In genomic region chr1:72030763-72031405, GRCm38 (mm10) we compare ENCODE assay signal across 20 mouse cellular contexts.
"Had no signal": no experiment of that assay in that cellular context is flagged by ENCODE, and none has a peak within 500 bp of the region (broad histone marks: within the 10 kb centered on the region; RNA-seq: fewer than 3 reads in every experiment).

No protein-coding gene starts in this region.

- H3K36me3 ChIP-seq: limb, embryonic 12.5 days; limb, embryonic 15.5 days; liver, embryonic 13.5 days; midbrain, embryonic 12.5 days; midbrain, embryonic 15.5 days; neural tube, embryonic 12.5 days; neural tube, embryonic 15.5 days had no signal

- H3K27ac ChIP-seq: left cerebral cortex, adult 2 months; limb, embryonic 12.5 days; limb, embryonic 15.5 days; liver, embryonic 13.5 days; midbrain, embryonic 12.5 days; midbrain, embryonic 15.5 days; neural tube, embryonic 12.5 days; neural tube, embryonic 15.5 days; stomach, postnatal 0 days had no signal

- H3K9me3 ChIP-seq: limb, embryonic 12.5 days; limb, embryonic 15.5 days; liver, embryonic 13.5 days; midbrain, embryonic 12.5 days; midbrain, embryonic 15.5 days; neural tube, embryonic 12.5 days; neural tube, embryonic 15.5 days had no signal

- DNase-seq: kidney, adult 2 months; kidney, postnatal 25 days; layer of hippocampus, postnatal 36 days; liver, embryonic 13.5 days; lung, adult 2 months; lung, postnatal 14 days; lung, postnatal 4 days; thymus, adult 2 months; thymus, postnatal 14 days; thymus, postnatal 4 days had no signal

- H3K27me3 ChIP-seq: limb, embryonic 12.5 days; limb, embryonic 15.5 days; liver, embryonic 13.5 days; midbrain, embryonic 12.5 days; midbrain, embryonic 15.5 days; neural tube, embryonic 12.5 days; neural tube, embryonic 15.5 days had no signal

- H3K4me2 ChIP-seq: limb, embryonic 12.5 days; limb, embryonic 15.5 days; liver, embryonic 13.5 days; midbrain, embryonic 12.5 days; midbrain, embryonic 15.5 days; neural tube, embryonic 12.5 days; neural tube, embryonic 15.5 days had no signal

- H3K9ac ChIP-seq: limb, embryonic 12.5 days; limb, embryonic 15.5 days; liver, embryonic 13.5 days; midbrain, embryonic 12.5 days; midbrain, embryonic 15.5 days; neural tube, embryonic 12.5 days; neural tube, embryonic 15.5 days had no signal

- ATAC-seq: inflammation-experienced regulatory T-cells, adult 6 months; intestine, embryonic 16.5 days; midbrain, embryonic 15.5 days had no signal

- H3K4me1 ChIP-seq: limb, embryonic 15.5 days; midbrain, embryonic 12.5 days; midbrain, embryonic 15.5 days; neural tube, embryonic 12.5 days; neural tube, embryonic 15.5 days had no signal

- H3K4me3 ChIP-seq: left cerebral cortex, adult 2 months; limb, embryonic 12.5 days; limb, embryonic 15.5 days; liver, embryonic 13.5 days; midbrain, embryonic 12.5 days; midbrain, embryonic 15.5 days; neural tube, embryonic 12.5 days; neural tube, embryonic 15.5 days had no signal
